Mouse (Mus musculus) limb, embryonic 11.5 days (tissue): ENCODE measurements around the gene Map1lc3b. TPM values are rescaled to one million over a fixed set of nuclear protein-coding genes. Genes with fewer than 3 reads are reported as not detected.

ENCODE experiments used
- ATAC-seq: fragments of 200-750 bp; cut with Nextera tagmentation; 2 replicates; pipeline ENCODE4 v1.8.0; 2017; ENCODE audit warnings: low read depth; ENCODE audit not compliant: insufficient number of reproducible peaks, low FRiP score, low TSS enrichment
- DNase-seq: peaks from one replicate; pipeline ENCODE4 v3.0.0-alpha.2; 2015; ENCODE audit warnings: low spot score
- H3K27ac ChIP-seq: fragments of 300-500 bp; sonication (generic); replicated peaks from 2 replicates; pipeline ENCODE4 v1.5.1; 2014; ENCODE audit warnings: low read depth, mild to moderate bottlenecking, low read length
- H3K27me3 ChIP-seq: fragments of 300-500 bp; sonication (generic); 2 replicates; pipeline ENCODE4 v1.6.1; 2014; ENCODE audit warnings: mild to moderate bottlenecking, low read length, mixed read lengths; ENCODE audit not compliant: control insufficient read depth, insufficient read depth
- H3K36me3 ChIP-seq: fragments of 300-500 bp; sonication (generic); 2 replicates; pipeline ENCODE4 v1.6.1; 2014; ENCODE audit warnings: mild to moderate bottlenecking, low read length, moderate library complexity, mixed read lengths; ENCODE audit not compliant: control insufficient read depth, insufficient read depth
- H3K4me1 ChIP-seq: fragments of 300-500 bp; sonication (generic); 2 replicates; pipeline ENCODE4 v1.6.1; 2014; ENCODE audit warnings: low read length, mixed read lengths; ENCODE audit not compliant: control insufficient read depth, insufficient read depth
- H3K4me2 ChIP-seq: fragments of 300-500 bp; sonication (generic); 2 replicates; pipeline ENCODE4 v1.6.1; 2014; ENCODE audit warnings: low read depth, mild to moderate bottlenecking, moderate library complexity; ENCODE audit not compliant: severe bottlenecking
- H3K4me3 ChIP-seq: fragments of 300-500 bp; sonication (generic); 2 replicates; pipeline ENCODE4 v1.5.1; 2014; ENCODE audit warnings: low read depth, low read length
- H3K9ac ChIP-seq: fragments of 300-500 bp; sonication (generic); 2 replicates; pipeline ENCODE4 v1.6.1; 2014; ENCODE audit warnings: mild to moderate bottlenecking, low read length
- H3K9me3 ChIP-seq: fragments of 300-500 bp; sonication (generic); 2 replicates; pipeline ENCODE4 v1.6.1; 2016; ENCODE audit warnings: low read length; ENCODE audit not compliant: control insufficient read depth
- WGBS: fragments of 180-500 bp; shearing (Covaris S2); extraction: QIAGEN DNeasy Blood & Tissue Kit; methylation state at CpG from one replicate; pipeline ENCODE4 v1.1.7; 2014; 5-methylcytosine and 5-hydroxymethylcytosine counted together
- polyA plus RNA-seq: library from polyadenylated mRNA; unstranded; fragments of >200 nt; fragmentation: Nextera tagmentation; extraction: Ambion mirVana; gene quantifications from 2 replicates; pipeline ENCODE4 v1.2.1, GENCODE M21; 2014

The Map1lc3b gene
- polyA plus RNA-seq, 1 experiment from 2014 or later, result 217 TPM

DNA sequence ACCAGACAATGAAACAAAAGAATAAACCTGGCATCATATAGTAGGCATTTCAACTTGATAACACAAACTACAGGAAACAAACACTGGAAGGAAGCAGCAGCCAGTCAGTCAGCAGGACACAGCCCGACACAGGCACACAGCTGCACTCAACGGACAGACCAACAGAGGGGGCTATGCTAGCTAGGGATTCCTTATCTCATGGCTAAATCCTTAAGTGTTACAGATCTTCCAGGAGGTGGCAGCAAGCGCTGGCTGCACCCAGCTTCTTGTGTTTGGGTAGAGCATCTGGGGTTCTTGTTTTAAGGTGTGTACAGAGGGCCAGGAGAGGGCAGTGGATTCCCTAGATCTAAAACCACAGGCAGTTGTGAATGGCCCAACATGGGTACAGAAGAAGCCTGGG is 12.7 kb downstream of the Map1lc3b start:
- Histone ChIP-seq H3K4me1 (no peaks in the 10 kb centered on the region), H3K4me3 (no peak overlapping the region), H3K27ac (no peak overlapping the region), H3K27me3 (no peaks in the 10 kb centered on the region), H3K36me3 (peaks cover 21% of the 10 kb centered on the region), H3K9me3 (no peaks in the 10 kb centered on the region), H3K4me2 (no peak overlapping the region), H3K9ac (no peak overlapping the region)
- no peak for ATAC-seq
- peak; percentile 69 for DNase-seq
- 40% methylated on average over 3 of the region's 3 CpGs for WGBS

- DNase-seq (no peak), ATAC-seq (no peak)
- Histone ChIP-seq H3K36me3 (peaks cover 27% of the 10 kb centered on the region), H3K9ac (no peak overlapping the region), H3K4me1 (no peaks in the 10 kb centered on the region), H3K27me3 (no peaks in the 10 kb centered on the region), H3K4me3 (no peak overlapping the region), H3K9me3 (no peaks in the 10 kb centered on the region), H3K27ac (no peak overlapping the region), H3K4me2 (no peak overlapping the region)
- 94% methylated on average over 12 of the region's 12 CpGs for WGBS
These were observed 13.6 kb downstream of the Map1lc3b start for GRCm38 (mm10) chr8:121603801-121604200.

DNA sequence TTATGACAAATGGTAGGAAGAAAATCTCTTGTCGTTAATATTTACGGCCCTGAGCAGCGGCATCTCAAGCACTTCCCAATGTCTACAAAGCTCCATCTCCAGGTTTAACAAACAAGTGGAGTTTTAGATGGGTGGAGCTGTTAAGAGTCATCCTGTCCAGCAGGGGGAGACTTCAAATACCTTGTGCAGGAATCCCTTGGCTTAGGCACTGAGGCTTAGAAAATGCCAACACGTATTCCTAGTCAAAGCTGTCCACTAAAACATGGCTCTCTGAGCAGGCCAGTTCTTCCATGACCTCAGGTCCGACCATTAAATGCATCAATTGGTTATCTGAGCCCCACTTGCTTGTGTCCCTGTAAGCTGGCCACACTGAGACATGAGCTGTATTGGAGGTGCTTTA is 17.5 kb downstream of the Map1lc3b start:
- Histone ChIP-seq H3K36me3 (peaks cover 21% of the 10 kb centered on the region), H3K4me1 (no peaks in the 10 kb centered on the region), H3K27me3 (no peaks in the 10 kb centered on the region), H3K9ac (no peak overlapping the region), H3K27ac (no peak overlapping the region), H3K4me2 (no peak overlapping the region), H3K9me3 (no peaks in the 10 kb centered on the region), H3K4me3 (no peak overlapping the region)
- 89% methylated on average over 5 of the region's 5 CpGs for WGBS
- DNase-seq, result no peak
- no peak for ATAC-seq

DNA sequence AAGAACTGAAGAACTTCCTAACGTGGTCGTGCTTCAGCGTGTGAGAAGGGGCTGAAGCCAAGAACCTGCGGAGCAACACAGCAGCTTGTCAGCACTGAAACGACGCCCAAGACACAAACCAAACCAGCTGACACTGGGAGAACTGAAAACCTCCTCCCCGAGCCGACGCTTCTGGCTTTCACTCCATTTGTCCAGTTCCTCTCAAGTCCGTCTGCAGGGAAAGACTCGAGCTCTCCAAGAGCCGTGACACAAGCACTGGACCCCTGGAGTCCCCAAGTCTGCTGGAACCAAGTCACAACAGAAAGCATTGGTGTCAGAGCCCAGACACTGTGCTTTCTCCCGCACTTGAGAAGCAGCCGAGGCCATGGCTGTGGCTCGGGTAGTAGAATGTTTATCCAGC is 19.1 kb downstream of the Map1lc3b start:
- Histone ChIP-seq H3K27me3 (no peaks in the 10 kb centered on the region), H3K27ac (no peak overlapping the region), H3K4me1 (no peaks in the 10 kb centered on the region), H3K36me3 (peaks cover 18% of the 10 kb centered on the region), H3K9ac (no peak overlapping the region), H3K4me2 (no peak overlapping the region), H3K4me3 (no peak overlapping the region), H3K9me3 (no peaks in the 10 kb centered on the region)
- WGBS, result 94% methylated on average over 15 of the region's 15 CpGs
- no peak for DNase-seq
- no peak for ATAC-seq

DNA sequence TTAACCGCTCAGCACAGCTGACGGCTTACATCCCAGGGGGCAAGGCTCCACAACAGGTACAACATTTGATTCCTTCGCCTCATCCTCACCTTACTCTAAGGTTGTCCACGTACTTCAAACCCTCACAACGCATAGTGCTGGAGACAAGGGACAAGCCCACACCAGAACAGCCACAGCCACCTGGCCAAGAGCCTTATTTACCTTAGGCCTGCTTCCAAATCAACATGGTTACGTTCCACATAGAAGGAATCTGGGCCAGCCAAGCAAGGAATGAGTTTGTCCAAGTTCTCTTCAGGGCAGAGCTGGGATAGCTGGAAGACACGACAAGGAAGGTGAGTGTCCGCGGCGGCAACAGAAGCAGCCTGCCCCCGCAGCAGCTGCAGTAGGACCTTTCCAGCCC is 19.8 kb downstream of the Map1lc3b start:
- DNase-seq (no peak), ATAC-seq (no peak)
- Histone ChIP-seq H3K36me3 (peaks cover 12% of the 10 kb centered on the region), H3K4me3 (no peak overlapping the region), H3K27me3 (no peaks in the 10 kb centered on the region), H3K4me1 (no peaks in the 10 kb centered on the region), H3K27ac (no peak overlapping the region), H3K9ac (no peak overlapping the region), H3K9me3 (no peaks in the 10 kb centered on the region), H3K4me2 (no peak overlapping the region)
- 90% methylated on average over 11 of the region's 11 CpGs for WGBS

DNA sequence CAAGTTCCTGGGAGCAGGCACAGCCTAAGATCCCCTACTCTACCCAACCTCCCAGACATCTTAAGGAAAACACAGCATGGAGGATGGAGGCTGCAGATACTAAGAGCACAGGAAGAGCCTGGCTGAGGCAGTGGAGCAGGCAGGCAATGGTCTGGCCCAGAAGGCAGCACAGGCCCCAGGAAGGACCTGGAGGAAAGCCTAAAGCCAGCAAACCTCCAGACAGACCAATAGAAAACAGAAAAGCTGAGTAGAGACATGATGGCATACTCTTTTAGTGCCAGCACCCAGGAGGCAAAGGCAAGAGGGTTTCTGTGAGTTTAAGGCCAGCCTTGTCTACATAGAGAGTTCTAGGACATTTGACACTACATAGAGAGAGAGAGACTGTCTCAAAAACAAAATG is 23.3 kb downstream of the Map1lc3b start:
- DNase-seq (no peak), ATAC-seq (no peak)
- H3K36me3 ChIP-seq, result peaks cover 4% of the 10 kb centered on the region; the same call in 1 of the 2 replicates
- no peak overlapping the region for H3K4me2 ChIP-seq
- H3K9me3 ChIP-seq, result no peaks in the 10 kb centered on the region
- no peak overlapping the region for H3K27ac ChIP-seq
- H3K4me3 ChIP-seq, result no peak overlapping the region
- no peaks in the 10 kb centered on the region for H3K4me1 ChIP-seq
- H3K9ac ChIP-seq, result no peak overlapping the region
- no peaks in the 10 kb centered on the region for H3K27me3 ChIP-seq

DNA sequence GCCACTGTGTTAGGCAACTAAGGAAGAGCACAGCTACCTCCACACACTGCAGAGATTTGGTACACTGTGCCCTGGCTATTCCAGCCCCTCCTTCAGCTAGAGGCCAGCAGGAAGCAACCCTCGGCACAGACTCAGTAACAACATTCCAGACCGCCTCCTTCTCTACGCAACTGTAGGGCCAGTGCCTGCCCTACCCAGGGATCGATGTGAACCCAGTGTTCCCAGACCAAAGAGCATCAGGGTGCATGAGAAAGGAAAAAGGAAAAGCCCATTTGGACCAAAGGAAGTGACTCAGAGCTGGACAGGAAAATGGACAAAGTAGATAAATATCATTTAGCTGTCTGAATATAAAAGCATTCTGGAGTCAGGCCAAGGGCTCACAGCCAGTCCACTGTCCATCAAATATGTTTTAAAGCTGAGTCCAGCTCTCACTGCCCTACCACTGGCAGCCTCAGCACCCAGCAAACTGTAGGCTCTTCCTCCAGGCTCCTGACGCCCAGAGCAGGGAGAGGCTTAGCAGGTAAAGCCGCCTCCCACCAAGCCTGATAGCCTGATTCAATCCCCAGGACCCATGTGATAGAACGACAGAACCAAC is 29.3 kb downstream of the Map1lc3b start:
- Histone ChIP-seq H3K9ac (no peak overlapping the region), H3K4me2 (no peak overlapping the region), H3K4me3 (no peak overlapping the region), H3K27me3 (no peaks in the 10 kb centered on the region), H3K4me1 (no peaks in the 10 kb centered on the region), H3K36me3 (no peaks in the 10 kb centered on the region), H3K27ac (peak overlapping the region; percentile 36; the same call in 1 of the 2 replicates), H3K9me3 (no peaks in the 10 kb centered on the region)
- no peak for ATAC-seq
- 73% methylated on average over 7 of the region's 7 CpGs for WGBS
- no peak for DNase-seq

GRCm38 (mm10) chr8:121620801-121621516 is 30.8 kb downstream of the Map1lc3b start:
- 89% methylated on average over 12 of the region's 12 CpGs for WGBS
- Histone ChIP-seq H3K27ac (no peak overlapping the region), H3K4me1 (no peaks in the 10 kb centered on the region), H3K9ac (no peak overlapping the region), H3K4me2 (no peak overlapping the region), H3K9me3 (no peaks in the 10 kb centered on the region), H3K27me3 (no peaks in the 10 kb centered on the region), H3K36me3 (no peaks in the 10 kb centered on the region), H3K4me3 (no peak overlapping the region)
- no peak for DNase-seq
- no peak for ATAC-seq

DNA sequence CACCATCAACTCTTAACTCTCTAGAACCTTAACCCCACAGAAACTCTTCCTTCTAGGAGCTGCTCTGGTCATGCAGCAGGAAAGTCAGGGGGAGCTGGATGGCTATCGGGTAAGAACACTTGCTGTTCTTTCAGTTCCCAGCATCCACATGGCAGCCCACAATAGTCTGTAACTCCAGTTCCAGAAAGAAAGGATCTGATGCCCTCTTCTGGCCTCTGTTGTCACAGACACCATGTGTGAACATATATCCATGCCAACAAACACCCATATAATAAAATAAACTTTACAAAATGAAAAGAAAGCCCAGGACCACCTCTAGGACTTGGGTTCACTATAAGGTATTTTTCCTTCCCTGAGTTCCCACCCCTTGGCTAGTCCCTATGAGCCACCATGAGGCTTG is 31.7 kb downstream of the Map1lc3b start:
- H3K9ac ChIP-seq, result no peak overlapping the region
- ATAC-seq, result no peak
- no peak overlapping the region for H3K4me3 ChIP-seq
- H3K36me3 ChIP-seq, result no peaks in the 10 kb centered on the region
- no peak overlapping the region for H3K27ac ChIP-seq
- H3K4me2 ChIP-seq, result no peak overlapping the region
- H3K27me3 ChIP-seq, result no peaks in the 10 kb centered on the region
- no peak for DNase-seq
- no peaks in the 10 kb centered on the region for H3K4me1 ChIP-seq
- 71% methylated on average over 1 of the region's 1 CpGs for WGBS
- H3K9me3 ChIP-seq, result no peaks in the 10 kb centered on the region
